Mouse (Mus musculus) adrenal gland, adult (tissue): ENCODE measurements around the gene Mtrf1l.

Experiments
- DNase-seq, 2 experiments: peaks; one replicate each; pipeline ENCODE4 v3.0.0; 2022 to 2023; ENCODE audit warnings: low spot score in 1 of 2; ENCODE audit not compliant: inconsistent age in 2 of 2

Mtrf1l gene

DNA sequence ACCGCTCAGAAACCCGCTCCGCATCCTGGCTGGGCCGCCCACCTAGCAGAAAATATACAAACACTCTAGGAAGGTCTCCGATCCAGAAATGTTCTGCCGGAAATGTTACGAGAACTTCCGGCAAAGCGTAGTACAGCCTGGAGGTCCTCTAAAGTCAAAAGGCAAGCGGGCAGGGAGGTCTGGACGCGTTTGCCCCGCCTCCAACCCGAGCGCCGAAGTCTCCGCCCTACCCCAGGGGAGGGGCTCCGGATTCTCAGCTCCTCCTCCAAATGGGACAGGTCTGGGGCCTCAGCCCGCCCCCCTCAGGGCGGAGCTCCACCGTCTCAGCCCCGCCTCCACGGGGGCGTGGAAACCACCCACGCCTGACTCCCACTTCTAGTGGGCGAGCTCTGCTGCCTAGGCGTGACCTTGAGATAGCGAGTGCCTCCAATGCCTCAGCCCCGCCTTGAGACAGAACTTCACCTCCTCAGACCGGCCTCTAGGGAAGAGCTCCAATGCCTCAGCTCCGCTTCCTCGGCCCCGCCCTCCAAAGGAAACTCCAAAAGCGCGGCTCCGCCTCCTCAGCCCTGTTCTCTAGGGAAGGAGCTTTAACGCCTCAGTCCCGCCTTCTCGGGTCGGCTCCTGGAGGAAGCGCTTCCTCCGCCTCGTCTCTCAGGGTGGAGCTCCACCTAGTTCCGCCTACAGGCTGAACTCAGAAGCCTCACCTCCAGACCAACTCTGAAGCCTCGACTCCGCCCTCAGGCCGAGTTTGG lies at the start of gene Mtrf1l:
TSS of gene Mtrf1l (minus strand) at position 171 of the 752 bp plus-strand sequence.
- DNase-seq: peak; percentile 99 to 100

DNA sequence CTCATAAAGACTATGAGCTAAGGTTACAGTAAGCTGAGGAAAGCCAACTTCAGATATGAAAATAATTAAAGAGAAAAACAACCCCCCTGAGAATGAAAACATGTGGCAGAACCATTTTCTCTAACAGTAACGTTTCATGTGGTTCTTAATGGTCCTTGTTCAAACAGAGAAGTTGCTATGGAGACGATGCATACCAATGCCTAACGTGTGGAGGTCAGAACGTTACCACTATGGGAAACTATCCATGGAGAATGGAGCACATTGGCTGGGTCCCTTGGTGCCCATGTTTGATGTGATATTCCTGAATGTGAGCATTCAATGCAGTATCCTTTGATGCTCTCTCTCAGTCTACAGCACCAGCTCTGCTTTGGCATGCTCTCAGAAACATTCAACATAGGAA lies 47.4 kb upstream of the Mtrf1l start:
- no peak for DNase-seq

DNA sequence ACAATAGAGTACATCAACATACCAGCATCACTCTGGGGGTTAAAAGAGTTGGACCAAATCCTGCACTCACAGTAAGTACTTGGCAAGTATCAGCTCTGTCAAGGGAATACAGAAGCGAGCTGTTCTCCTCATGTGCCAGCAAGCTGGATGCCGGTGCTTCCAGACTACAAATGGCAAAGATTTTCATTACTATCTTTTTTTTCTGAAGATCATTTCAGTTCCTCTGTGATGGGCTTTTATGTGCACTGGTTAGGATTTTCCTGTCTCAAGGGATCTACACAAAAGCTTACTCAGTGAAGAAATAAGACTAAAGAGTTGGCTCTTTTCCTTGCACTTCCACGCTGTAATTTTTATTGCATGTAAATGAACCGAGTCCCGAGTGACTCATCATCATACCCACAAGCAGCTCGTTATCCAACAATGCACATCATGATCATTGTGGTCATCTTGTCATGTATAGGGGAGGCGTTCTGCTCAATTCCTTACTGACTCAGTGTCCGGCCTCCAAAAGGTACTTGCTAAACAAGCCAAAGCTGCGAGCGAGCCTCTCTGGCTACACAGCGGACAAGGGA lies 44.4 kb upstream of the Mtrf1l start:
- no peak for DNase-seq

DNA sequence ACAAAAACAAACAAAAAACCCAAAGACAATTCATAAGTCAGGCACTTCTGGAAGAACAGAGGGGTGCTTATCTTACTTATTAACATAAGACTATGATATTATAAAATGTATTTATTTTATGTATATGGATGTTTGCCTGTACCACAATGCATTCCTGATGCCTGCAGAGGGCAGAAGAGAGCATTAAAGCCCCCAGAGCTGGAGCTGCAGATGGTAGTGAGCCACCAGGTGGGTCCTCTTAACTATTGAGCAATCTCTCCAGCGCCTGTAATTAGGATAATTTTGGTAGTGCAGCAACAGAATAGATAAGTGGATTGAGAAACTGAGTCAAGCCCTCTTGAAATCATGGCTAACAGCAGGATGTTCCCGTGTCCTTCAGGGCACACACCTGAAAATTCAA lies 42.3 kb upstream of the Mtrf1l start:
- DNase-seq: no peak

DNA sequence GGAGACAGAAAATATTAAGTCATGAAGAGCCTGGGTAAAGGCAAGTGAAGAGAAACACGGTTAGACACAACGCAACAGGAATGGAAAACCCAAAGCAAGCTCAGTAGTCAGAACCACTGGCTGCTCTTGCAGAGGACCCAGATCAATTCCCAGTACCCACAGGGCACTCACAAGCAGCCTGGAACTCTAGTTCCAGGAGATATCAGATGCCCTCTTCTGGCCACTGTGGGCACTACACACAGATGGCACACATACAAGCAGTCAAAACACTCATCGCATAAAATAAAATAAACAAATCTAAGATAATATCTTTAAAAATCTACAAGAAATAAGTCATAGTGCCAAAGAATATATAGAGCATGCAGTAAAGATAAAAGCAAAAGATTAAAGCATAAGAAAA lies 39.0 kb upstream of the Mtrf1l start:
- DNase-seq: no peak

DNA sequence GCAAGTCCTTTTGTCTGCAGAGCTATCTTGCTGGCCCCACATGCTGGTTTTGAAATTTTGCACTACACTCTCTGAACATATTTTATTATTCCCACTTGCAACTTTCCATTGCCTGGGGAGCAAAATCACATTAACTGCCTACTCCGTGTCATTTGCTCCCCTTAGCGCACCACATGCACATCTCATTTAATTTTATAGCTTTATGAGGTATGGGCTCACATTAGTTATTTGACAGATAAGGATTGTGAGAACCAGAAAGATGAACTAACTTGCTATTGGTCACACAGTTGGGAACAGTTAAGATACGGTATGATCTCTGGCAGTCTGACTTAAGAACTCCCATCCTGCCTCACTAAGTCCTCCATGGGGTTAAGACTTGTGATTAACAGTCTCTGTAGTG lies 37.1 kb upstream of the Mtrf1l start:
- DNase-seq: no peak

DNA sequence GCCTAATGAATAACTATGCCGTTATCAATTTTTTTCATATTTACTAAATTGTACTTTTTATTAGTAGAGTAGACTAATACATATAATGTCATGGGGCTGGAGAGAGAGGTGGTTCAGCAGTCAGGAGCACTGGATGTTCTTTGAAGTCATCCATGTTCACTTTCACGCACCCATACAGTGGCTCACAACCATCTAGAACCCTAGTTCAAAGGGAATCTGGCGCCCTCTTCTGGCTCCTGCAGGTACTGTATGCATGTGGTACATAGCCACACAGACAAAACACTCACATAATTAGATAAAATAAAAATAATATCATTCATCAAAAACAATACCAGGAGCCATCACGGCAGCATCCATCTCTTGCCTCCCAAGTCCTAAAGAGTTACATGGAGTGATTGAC lies 36.0 kb upstream of the Mtrf1l start:
- DNase-seq: no peak

DNA sequence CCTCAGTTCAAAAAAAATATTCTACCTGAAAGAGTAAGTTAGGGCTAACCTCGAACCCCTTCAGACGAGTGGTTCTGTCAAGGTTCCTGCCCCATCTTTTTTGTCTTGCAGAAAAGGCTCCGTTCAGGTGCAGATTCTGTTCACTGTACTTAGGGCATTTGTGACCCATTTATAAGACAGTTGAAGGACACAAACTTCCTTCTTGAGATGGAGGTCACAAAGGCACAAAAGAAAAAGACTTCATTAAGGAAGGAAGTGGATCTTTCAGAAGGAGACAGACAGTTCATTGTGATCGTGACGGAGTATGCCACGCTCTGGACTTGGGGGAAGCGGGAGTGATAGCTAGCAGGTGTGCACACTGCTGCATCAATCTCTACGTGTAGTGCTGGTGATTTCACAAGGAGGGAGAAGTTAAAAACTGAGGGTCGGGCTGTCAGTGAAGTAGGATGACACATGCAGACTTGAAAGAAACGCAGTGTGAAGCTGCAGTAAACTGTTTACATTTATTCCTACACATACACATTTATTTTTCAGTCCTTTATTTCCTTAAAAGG lies 34.4 kb upstream of the Mtrf1l start:
- no peak for DNase-seq

DNA sequence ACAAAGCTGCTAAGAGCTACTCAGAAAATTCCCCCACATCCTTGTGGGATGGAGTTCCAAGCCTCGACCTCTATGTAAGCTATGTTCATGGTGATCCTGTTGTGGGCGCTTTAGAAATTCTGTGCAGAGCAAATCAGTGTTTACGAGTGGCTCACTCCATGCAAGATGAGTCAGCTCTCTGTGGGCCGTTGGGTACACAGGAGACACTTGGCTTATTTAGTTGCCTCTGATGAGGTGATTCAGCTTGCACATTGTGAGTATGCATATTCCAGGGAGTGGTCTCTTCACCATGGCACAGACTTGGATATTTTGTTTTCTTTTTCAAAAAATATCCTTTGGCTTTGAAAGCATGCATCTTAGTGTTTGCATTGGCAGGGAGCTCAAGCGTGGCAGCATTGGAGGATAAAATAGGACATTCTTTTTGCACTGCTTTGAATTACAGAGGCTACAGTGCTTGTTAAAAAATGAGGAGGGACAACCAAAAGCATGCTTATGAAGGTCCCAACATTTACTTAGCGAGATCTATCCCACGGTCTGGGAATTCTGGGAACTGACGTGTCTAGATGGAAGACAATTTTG lies 29.7 kb upstream of the Mtrf1l start:
- DNase-seq: no peak

DNA sequence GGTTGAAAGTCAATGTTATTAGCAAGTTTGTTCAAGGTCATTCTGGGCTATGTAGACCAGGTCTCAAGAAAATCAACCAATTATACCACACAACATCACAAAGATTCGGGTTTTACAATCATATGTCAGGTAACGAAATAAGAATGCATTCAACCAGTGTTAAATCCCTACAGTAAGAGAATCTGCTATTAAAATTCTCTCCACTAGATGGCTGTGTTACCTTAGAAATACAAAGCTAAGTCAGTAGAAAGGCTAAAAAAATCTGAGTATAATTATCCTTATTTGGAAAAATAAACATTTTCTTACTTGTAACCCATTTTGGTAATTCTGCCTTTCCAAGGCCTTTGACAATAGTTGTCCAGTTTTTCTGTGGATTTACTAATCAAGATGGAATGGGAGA lies 23.2 kb upstream of the Mtrf1l start:
- peak in 1 of 2 experiments; percentile 30 for DNase-seq

DNA sequence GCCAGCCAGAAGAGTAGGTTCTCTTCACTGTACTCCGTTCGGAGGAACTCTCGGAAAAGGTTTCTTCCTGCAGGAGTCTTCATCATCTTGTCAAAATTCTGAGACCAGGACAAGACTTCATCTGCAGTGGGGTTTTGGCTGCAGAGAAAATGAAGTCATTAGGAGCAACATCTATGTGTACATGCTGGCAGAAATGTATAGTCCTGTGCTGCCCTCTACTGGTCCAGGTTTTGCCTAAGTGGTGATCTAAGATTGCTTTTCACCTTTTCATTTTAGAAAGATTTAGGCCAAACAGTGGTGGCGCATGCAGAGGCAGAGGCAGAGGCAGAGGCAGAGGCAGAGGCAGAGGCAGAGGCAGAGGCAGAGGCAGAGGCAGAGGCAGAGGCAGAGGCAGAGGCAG lies 17.7 kb upstream of the Mtrf1l start:
- DNase-seq: peak; percentile 20 to 70

DNA sequence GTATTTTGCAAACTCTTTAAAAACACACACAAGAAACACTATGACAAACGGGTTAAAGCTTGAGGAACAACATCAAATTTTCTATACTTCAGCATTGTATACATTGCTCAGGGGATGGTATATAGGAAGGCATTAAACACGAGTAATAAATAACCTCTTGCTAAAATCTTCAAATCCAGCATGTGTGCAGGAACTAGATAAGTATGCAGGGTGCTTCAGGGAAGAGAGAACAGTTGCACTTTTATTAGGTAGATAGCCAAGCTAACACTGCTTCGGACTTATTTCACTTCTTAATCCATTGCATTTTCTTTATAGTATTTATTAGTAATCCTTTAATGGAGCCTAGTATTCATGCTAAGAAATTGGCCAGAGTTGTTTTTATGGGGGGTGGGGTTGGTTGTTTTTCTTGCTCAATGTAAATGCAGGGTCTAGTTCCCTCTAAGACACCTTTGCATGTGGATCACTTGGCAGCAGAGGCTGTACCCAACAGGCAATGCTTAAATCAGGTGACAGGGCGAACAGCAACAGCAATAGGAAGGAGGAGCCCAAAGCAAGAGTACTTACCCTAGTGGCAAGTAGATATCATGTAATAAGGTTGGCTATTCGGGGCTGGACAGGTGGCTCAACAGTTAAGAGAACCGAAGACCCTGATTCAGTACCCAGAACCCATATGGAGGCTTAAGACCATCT lies 2.8 kb upstream of the Mtrf1l start:
- peak in 1 of 2 experiments; percentile 18 for DNase-seq

DNA sequence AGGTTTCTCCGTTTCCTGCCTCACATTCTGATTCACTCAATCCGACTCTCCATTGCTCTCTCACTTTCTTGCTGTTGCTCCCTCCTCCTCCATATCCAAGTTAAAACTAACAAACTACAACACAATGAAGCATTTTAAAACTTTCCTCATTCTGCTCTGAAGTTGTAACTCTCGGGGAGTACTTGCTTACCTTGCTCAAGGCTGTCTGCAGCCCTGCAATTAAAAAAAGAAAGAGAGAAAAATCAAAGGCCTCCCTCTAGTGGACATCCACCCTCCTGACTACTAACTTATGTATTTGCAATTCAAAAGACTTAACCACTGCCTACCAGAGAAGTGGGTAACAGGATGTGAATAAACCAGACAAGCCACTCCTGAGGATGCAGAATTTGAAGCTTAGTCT lies 1.1 kb upstream of the Mtrf1l start:
- peak; percentile 40 to 90 for DNase-seq

DNA sequence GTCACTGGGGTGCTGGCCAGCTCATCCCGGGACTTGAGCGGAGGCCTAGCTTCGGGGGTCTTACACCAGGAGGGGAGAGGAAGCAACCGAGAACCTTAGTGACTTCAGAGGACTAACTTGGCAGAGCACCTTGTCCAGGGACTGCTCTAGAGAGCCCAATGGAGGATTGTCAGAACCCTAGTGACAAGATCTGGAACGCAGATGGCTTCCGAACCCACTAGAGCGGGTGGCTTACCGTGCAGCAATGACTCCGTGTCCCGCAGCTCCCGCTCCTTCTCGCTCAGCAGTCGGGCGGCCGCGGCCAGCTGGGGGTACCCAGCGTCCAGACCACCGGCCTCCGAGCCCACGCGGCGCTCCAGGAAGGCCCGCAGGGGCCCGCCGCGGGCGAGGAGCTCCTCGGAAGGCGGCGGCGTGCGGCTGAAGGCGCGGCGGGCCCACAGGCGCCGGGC lies 395 bp downstream of the Mtrf1l start:
- no peak for DNase-seq

DNA sequence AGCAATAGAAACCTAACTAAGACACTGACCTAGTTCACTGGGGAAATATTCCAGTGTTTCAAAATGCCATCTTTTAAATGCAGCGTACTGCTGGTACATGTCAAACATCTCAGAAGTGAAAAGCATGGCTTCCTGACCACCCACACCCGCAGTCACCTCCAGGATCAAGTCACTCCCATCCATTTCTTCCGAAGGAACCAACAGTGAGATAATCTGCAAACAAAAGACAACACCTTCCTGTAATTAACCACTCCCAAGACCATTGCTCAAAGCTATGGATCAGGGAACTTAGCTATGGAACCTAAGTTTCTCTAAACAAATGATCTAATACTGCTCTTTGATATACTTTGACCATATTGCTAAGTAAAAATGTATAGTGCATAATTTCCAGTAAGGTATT lies 4.9 kb downstream of the Mtrf1l start:
- no peak for DNase-seq

DNA sequence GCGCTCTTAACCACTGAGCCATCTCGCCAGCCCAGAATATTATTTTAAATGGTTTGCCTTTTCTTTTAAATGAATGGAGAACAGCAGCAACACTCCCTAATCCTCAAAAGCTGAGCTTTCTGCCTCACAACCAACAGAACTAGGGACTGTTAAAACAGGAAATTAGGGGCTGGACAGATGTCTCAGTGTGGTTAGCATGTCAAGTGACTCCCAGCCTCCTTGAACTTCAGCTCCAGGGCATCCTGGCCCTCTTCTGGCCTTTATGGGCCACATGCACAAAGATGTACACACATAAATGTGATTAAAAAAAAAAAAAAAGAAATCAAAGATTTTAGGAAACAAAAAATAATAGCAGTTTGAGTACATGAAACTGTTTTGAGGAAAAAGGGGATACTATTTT lies 7.7 kb downstream of the Mtrf1l start:
- no peak for DNase-seq

DNA sequence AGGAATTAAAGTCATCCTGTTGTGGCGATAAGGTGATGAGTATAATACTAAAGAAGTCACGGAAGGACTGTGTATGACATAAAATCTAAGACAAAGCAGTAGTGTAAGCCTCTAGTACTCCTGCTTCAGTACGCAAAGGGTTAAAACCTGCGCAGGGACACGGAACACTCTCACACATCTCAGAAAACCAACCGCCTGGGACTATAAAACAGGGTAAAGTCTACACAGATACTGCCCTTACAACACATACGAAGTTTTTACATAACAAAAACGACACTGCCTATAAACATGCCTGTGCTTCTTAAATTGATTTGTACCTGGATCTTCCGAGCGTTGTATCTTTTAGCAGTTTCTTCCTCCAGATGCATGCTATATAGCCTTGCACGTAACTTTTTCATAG lies 10.0 kb downstream of the Mtrf1l start:
- DNase-seq: no peak

DNA sequence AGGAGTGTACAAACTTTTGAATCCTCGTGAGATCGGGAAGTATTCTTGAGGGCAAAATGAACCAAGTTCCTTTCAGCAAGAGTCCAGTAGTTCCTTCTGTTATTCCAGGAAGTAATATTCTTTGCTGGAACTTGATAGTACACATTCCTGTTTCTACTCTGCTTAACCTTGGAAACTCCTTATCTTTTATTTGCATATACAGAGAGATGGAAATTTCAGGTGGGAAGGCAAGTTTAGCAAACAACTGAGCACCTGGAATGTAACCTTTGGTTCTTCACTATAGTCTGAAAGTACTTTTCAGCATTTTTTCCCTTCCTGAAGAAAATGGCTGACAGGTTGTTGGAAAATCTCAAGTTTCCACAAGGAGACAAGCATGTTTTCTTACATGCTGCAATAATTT lies 16.0 kb downstream of the Mtrf1l start:
- no peak for DNase-seq

DNA sequence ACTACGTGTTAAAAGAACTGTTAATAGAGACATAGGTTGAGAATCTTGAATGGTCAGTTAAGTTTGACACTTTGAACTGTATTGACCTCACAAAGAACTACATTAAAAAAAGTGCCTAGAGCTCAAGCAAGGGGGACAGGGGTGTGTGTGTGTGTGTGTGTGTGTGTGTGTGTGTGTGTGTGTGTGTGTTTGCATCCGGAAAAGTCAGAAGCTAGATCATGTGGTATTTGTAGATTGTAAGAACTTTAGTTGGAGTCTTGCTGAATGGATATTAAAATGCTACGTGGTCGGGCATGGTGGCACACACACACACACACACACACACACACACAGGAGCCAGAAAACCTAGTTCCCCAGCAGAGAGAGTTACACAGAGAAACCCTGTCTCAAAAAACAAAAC lies 16.7 kb downstream of the Mtrf1l start:
- DNase-seq: no peak

DNA sequence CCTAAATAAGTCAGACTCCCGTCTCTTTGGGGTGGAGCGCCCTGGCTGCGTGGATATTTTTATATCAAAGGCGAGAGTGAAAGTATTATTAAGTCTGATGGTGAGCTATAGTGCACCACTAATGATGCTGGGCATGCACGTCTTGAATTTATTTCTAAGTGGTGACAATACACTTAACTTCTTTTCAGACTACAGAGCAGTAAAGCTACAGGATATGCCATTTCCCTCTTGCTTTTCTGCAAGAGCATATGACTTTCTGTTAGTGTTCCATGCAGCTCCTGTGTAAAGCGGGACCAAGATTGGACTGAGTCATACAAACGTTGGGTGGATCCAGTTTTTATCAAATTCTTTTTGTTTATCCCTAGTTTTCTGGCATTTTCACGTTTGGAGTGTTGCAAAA lies 17.3 kb downstream of the Mtrf1l start:
- peak in 1 of 2 experiments; percentile 74 for DNase-seq

DNA sequence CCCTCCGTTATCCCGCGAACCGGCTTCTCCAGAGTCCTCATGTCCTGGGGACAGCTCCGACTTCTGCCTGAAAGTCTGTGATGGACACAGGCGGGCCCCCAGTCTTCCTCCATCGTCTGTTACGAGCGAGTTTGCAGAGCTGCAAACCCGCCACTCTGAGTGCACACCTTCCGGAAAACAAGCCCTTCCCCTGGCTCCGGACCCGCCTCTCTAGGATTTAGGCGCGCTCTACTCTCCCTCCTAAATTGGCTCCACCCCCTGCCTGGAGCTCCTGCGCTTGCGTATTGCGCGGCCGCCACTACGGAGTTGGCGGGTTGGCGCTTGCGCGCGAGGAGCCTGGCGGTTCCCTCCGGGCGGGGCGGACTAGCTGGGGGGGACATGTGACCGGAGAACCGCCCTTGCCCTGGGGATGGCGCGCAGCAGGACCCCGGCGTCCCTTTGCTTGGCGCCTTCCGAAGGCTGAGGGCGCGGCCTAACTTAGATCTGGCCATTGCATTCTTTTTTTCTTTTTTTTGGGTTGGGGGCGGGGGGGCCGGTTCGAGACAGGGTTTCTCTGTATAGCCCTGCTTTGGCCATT lies 17.9 kb downstream of the Mtrf1l start:
- DNase-seq: peak; percentile 98 to 100
